Mouse (Mus musculus): ENCODE measurements at regions not wholly inside any gene's neighbourhood (a gene's known extent, or its start where the extent isn't known, plus 50 kb on each side); places are given as distances from the start of the nearest gene placed in this dataset.
A peak's percentile ranks its signal among the peaks of the same experiment; 100 is the strongest.

DNA sequence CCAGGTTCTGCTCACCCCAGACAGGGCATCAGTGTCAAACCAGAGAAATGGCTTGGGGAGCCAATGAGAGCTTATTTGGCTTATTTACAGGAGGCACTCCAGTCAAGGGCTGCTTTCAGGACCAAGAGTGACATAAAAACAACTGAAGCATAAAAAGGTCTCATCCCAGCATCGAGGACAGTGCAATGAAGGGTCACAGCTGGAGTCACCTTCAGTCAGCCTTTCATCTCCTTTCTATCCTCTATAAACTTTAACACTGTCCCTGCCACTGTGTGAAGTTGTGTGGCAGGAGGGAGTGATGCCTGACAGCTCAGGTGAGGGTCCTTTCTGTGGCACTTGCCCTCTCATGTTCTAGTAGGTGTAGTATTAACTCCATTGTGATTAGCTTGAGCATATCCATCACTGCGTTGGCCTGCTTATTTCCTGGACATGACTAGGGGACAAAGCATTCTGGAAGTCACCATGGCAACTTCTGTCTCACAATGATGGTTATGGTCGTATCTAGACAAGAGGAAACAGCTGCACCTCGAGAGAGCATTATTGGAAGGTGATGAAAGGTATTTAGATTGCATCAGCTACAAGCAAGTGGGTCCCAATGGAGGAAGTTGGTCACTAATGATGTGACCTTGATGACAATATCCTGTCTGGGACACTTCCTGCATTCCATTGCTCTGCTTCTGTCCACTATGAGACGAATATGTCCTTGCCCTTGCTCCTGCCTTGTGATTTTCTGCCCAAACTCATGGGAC lies 87.8 kb upstream of the Enpp6 start:
- DNase-seq, result peak; percentile 36

DNA sequence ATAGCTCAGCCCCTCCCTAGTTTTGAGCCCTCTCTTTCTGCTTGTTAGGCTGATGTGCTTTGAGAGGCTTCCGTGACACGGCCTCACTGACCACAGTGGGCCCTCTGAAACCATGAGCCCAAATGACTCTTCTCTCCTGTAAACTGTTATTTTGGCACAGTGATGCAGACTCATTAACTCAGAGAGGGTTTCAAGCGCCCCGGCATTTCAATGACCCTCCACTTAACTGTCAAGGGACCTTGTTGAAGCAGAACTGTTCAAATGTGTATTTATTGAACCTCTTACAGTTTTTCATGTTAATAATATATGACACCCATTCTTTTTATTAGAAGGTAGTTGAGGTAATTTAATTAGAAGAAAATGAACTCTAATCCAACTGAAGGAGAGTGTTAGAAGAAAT lies 85.9 kb upstream of the Enpp6 start:
- no peak for DNase-seq

DNA sequence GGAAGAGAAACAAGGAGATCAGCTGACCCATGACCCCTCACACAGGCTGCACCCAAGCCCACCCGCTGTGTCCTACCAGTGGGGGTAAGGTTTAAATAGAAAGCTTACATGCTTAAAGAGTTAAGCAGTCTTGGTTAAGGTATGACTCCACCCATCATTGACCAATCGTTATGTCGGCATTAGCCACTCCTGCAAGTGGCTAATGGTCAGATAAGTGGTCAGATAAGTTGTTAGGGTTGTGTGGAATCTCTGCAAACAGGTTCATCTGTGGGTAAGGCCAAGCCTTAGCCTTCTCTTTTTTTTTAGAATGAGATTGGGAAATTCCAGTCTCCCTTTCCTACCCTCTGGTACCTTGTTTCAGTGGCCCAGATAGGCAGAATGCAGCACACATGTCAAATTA lies 82.0 kb upstream of the Enpp6 start:
- DNase-seq, result no peak

DNA sequence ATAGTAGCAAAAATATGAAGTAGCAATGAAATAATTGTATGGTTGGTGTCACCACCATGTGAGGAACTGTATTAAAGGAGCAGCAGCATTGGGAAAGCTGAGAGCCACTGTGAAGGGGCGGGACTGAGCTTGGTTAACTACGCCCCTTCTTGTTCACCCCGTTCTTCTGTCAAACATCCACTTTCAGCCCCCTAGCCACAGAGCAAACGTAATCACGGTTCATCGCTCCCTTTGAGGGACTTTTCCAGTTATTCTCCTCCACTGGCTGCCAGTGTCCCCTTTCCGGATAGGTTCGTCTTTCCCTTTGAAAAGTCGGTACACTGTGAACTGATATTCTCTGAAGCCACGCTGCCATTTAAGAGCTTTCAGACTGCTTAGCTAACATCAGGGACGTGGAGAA lies 79.3 kb upstream of the Enpp6 start:
- DNase-seq, result no peak

DNA sequence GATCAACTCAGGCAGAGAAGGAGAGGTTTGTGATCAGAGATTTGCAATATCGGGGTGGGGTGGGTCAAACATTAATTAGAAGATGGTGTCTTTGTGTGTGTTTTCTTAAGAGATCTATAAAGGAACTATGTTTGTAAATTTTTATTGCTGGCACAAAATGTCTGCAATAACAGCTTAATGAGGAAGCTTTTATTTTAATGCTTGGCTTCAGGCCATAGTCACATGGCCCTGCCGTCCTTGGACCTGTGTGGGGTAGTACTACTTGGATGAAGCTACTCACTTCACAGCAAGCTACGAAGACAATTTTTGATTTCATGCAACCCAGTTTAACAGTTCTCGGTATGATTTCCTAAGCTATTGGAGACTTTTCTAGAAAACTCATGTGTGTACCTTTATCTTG lies 78.5 kb upstream of the Enpp6 start:
- no peak for DNase-seq

DNA sequence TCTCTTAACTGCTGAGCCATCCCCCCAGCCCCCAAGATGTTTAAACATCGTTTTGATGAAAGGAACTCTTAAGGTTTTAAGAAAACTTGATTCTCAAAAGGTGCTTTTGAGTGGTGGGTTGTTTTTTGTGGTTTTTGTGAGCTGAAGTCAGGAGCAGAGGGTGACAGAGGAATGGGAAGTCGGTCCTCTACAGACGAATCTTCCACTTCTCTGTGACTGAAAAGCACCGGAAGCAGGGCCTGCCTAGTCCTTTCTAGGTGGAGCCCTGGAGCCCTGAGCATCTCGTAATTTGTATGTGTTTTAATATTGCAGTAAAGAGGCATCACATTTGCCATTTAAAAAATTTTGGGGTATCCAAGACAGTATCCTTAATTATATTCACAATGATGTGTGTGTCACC lies 72.7 kb upstream of the Enpp6 start:
- DNase-seq, result no peak

DNA sequence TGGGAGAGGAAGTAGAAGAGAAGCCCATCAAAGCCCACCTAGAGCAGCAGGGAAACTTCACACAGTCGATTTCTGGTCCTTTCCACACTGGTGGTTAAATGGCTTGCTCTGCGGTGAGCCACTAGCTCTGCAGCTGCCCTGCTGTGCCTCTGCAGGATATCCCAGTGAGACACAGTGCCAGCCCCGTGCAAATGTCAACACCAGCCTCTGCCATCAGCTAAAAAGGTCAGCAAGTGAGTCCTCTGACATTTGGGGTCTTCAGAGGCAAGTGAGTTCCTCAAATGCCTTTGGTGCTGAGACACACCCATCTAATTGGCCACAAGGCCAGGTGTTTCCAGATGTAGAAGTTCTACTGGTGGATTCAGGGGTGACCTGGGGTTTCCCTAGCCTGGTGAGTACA lies 66.6 kb upstream of the Enpp6 start:
- no peak for DNase-seq

DNA sequence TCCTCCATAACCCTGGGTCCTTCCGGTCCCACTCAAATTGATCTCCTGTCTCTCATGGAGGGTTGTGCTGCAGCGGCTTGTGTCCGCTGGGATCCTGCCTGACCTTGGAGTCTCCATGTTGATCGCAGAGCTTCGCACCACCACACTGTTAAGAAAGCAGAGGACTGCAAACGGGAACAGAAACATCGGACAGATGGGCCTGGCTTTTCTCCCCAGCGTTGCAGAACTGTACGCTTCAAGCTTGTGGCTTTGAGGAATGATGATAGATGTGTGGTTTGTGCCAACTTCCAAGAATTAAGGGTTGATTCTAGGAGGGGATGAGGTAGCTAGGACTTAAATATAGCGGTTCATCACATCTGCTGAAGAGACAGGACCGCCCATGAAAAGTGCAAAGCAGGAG lies 65.6 kb upstream of the Enpp6 start:
- no peak for DNase-seq

DNA sequence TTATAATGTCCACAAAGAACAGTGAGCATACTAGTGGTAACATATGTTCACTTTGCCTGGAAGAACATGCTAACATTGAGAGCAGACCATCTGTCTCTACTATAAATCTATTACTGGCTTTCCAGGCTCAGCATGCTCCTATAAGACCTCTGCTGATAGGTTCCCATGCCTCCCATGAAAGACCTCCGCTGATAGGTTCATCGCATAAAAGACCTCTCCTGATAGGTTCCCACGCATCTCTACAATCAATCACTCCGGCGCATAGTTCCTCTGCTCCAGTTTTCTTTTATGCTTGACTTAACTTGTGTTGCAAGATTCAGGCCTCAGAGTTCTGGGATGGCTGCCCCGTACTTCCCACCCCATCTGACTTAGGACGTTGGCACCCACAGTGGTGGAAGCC lies 65.1 kb upstream of the Enpp6 start:
- DNase-seq, result no peak

DNA sequence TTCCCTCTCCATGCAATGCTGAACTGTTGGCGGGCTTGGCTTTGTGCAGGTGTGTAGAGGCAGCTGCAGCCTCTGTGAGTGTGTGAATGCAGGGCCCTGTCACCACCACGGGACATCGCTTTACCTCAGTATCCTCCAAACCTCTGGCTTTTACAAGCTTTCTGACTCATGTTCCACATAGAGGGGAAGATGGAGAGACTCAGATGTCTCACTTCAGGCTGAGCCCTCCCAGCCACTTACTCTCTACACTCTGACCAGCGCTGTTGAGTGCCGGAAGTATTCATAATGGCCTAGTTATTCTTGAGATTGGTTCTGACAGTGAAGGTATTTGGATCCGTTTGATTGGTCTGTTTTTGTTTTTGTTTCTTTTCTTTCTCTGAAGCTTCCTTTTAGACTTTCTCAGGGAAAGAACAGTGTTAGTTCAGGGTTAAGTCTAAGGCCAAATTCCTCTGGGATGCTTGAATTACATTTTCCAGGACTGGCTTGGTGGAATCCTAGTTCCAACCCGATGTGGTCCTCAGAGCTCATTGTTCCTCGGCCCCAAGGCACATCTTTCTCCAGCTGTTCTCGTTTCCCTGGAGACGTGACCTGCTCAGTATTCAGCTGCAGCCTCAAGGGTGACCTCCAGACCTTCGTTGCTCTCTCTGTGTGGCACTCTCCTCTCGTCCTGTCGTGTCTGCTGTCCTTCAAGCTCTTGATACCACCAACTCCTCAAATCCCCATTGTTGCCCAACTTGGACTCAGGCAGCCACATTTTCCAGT lies 61.7 kb upstream of the Enpp6 start:
- no peak for DNase-seq

DNA sequence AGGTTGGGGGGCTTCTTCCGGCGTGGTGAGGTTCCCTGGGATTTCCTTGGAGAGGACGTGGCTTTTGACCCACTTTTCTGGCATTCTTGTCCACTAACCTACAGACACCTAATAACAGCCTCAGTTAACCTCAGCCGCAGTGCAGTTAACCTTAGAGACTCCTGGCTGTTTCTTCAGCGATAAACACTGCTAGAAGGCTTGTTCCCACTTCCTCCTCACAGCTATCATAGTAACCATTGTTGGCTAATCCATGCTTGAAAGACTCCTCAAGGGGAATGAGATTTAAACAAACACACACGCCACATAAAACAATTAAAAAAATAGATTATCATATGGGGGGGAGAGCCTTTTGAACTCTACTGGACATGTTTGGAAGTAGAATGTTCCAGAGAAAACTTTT lies 58.0 kb upstream of the Enpp6 start:
- no peak for DNase-seq

DNA sequence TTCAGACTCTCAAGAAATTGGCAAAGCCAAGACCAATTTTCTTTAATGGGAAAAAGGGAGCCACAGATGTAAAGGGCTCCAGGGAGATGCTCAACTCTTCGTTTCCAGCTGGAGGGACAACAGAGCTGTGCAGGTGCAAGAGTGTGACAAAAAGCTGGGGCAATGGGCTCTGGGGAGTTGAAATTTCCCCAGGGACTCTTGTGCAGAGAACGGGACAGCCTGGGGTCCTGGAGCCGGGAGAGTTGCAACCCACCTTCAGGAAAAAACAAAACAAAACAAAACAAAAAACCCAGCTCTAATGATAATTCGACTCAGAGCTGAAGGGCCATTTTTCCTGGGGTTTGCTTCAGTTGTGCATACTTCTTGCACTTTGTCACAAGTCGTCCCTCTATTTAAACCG lies 57.0 kb upstream of the Enpp6 start:
- no peak for DNase-seq

DNA sequence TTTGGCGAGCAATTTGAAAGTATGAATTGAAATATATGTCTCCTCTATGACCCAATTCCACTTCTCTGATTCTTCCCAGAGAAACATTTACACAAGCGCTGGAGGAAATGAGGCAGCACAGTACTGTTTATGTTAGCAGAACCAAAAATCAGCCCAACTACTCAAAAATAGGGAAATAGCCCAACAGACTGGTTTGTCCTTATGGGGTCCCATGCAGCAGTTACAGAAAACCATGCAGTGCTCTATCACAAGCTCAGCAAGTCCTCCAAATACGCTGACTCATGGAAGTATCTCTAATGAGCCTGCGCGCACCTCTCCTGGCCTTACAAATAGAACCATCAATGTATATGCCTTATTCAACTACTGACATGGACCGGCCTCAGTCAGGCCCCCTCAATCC lies 55.4 kb upstream of the Enpp6 start:
- DNase-seq, result no peak

DNA sequence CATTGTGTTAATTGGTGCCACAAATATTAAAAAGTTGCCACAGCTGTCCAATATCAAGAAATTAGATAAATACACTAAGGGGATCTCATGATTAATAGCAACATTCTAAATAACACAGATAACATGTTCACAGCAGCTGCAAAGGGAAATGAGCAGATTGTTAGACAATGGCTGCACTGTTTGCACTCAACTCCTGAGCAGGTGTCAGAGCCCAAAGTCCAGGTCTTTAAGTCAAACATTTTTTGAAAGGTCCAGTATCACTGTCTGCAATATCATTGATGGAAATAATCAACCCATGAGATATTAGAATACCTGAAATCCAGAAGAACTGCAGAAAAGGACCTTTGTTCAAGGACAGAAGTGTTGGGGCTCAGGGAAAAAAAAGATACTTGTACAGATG lies 53.4 kb upstream of the Enpp6 start:
- no peak for DNase-seq

DNA sequence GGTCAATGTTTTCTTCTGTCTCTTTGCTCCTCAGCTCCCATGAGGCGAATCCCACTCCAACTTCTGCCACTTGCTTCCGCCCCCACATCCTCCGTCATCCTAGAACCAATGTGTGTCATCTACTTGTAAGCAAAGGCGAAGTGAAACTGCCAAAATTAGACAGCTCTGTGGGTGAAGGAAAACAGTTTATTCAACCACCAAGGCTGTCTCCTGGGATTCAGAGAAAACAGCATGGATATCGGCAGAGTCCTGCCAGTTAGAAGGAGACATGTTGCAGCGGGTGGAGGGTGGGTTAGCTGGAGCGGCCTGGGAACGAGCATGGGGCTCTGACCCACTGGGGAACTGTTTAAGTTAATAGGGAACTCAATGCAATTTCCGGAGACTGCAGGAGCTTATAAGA lies 52.4 kb upstream of the Enpp6 start:
- DNase-seq, result no peak

DNA sequence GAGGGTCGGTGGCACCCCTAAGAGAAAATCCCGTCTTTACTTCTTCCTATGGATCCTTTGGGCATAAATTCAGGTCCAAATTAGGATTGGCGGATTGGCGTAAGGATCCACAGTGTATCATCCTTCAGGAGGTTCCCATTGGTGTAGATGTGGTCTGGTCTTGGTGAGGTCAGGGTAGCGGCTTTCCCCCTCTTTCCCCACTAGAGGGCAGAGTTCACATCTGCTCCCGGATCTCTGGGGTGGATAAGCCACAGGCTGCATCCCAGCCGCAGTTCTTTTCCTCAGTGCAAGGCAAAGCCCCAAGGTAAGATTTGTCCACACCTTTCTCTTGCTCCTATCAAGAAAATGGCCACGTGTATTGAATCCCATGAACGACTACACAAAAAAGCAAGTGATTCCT lies 51.8 kb upstream of the Enpp6 start:
- DNase-seq, result peak; percentile 74

DNA sequence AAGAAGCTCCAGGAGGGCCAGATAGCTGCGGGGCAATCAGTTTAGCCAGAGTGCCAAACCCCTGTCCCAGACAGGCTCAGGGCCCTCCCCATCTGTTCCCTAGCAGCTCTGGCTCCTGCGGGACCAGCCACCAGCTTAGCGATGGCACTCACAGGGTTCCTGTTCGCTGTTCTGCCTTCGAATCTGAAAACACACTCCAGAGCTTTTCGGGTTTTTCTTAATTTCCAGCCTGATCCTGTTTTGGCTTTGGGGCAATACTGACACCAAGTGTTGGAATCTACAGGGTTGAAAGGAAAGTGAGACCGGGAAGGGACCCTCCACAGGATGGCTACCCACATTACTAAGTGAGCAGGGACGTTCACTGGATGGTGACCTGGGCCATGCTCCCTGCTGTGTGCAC lies 50.6 kb upstream of the Enpp6 start:
- peak; percentile 32 for DNase-seq
